Mouse (Mus musculus) olfactory bulb, adult 2 months (tissue): ENCODE data around the gene Cand1. TPM values are rescaled to one million over a fixed set of nuclear protein-coding genes. Genes with fewer than 3 reads are reported as not detected.

Experiments
- H3K27ac ChIP-seq: fragments of 200-500 bp; 2 replicates; pipeline ENCODE4 v1.5.1; 2012; ENCODE audit warnings: low read depth, low read length; ENCODE audit not compliant: insufficient read depth
- H3K4me1 ChIP-seq: fragments of 200-500 bp; 2 replicates; pipeline ENCODE4 v1.6.1; 2012; ENCODE audit warnings: low read length; ENCODE audit not compliant: control insufficient read depth, insufficient read depth
- H3K4me3 ChIP-seq: fragments of 200-500 bp; 2 replicates; pipeline ENCODE4 v1.5.1; 2012; ENCODE audit warnings: mild to moderate bottlenecking, low read depth, low read length, moderate library complexity; ENCODE audit not compliant: insufficient read depth
- CTCF ChIP-seq: fragments of 200-500 bp; IDR thresholded peaks from 2 replicates; pipeline ENCODE4 v1.5.1; 2012; ENCODE audit warnings: low read depth, mild to moderate bottlenecking, low read length, moderate library complexity; ENCODE audit not compliant: insufficient read depth
- POLR2A ChIP-seq: fragments of 200-500 bp; IDR thresholded peaks from 2 replicates; pipeline ENCODE4 v1.6.1; 2012; ENCODE audit warnings: mild to moderate bottlenecking, low read depth, low read length, moderate library complexity; ENCODE audit not compliant: insufficient read depth
- WGBS: fragments of 180-500 bp; shearing (Covaris S2); methylation state at CpG from one replicate; pipeline ENCODE4 v1.1.7; 2018; 5-methylcytosine and 5-hydroxymethylcytosine counted together
- polyA plus RNA-seq: library from polyadenylated mRNA; stranded (reverse); fragments of >200 nt; gene quantifications from 2 replicates; pipeline ENCODE4 v1.2.4, GENCODE M21; 2012; ENCODE audit warnings: low replicate concordance; ENCODE audit not compliant: missing spikeins, insufficient read depth, insufficient read length

Cand1 gene
- polyA plus RNA-seq, 1 experiment, result not detected

- Histone ChIP-seq H3K4me1 (no peaks in the 10 kb centered on the region), H3K27ac (no peak overlapping the region), H3K4me3 (no peak overlapping the region)
- TF ChIP-seq POLR2A (no peak), CTCF (no peak)
- 78% methylated on average over 8 of the region's 8 CpGs for WGBS
Measured at GRCm38 (mm10) chr10:119161820-119162382, 78.0 kb downstream of the Cand1 start.

- Histone ChIP-seq H3K27ac (no peak overlapping the region), H3K4me3 (no peak overlapping the region), H3K4me1 (no peaks in the 10 kb centered on the region)
- TF ChIP-seq CTCF, result no peak
- TF ChIP-seq POLR2A, result no peak
- WGBS, result 93% methylated on average over 6 of the region's 6 CpGs
Measured at GRCm38 (mm10) chr10:119160161-119160560, 79.7 kb downstream of the Cand1 start.

DNA sequence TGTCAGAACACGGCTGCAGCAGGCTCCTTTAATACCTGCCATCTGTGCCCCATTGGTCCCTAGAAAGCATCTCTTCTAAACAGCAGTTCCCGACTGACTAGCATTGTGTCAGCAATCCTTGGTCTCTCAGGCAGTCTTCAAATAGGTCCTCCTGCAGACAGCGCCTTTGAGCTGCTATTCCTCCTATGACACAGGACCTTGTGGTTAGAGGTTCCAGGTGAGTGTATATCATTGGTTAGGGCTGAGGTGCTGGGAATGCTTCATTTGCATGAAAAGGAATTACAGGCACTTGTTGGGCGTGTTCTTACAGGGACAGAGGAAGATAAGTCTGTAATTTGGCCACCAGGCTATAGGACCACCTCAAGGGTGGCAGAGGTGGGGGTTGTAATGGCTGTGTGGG is 90.6 kb downstream of the Cand1 start:
- Histone ChIP-seq H3K4me1 (no peaks in the 10 kb centered on the region), H3K27ac (no peak overlapping the region), H3K4me3 (no peak overlapping the region)
- WGBS, result 85% methylated on average over 4 of the region's 4 CpGs
- TF ChIP-seq POLR2A (no peak), CTCF (no peak)

Other genes starting within 250 kb of the Cand1 start
- gene Grip1, start 213.8 kb upstream of the Cand1 start, polyA plus RNA-seq, result 178 TPM in 1 of 2 replicates, not detected in the other